Mouse (Mus musculus): ENCODE results near the gene Snrpa1. TPM values are rescaled to one million over a fixed set of nuclear protein-coding genes. Genes with fewer than 3 reads are reported as not detected.
A peak's percentile ranks its signal among the peaks of the same experiment; 100 is the strongest.

The Snrpa1 gene
- 153 and 155 TPM in 2 replicates for polyA plus RNA-seq (2015; fragmentation: Nextera tagmentation; extraction: Ambion mirVana)

DNA sequence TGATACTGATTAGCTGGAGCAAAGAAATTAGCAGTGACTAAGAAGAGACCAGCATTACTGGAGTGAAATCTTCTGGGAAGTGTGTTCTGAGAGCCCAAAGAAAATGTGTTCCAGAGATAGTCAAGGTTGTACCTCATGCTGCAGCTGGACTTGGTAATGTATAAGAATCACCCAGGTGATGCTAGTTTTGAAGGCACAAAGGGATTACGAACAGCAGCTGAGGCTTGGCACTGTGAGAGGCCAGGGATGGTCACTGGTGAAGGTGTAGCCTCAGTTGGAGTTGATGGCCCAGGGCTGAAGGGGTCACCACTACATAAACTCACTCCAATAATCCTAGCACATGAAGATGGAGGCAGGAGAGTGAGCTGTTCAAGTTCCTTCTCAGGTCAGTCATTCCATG lies at the start of gene Snrpa1:
Gene Snrpa1 (plus strand): TSS at position 301 of the 400 bp plus-strand sequence.
- Histone ChIP-seq H3K9ac (ENCODE audit: low read length) (peak within 1 kb of the TSS; percentile 97), H3K4me1 (replicated peaks; ENCODE audit: control insufficient read depth, insufficient read depth, low read length) (peaks cover 9% of the 10 kb centered on the region), H3K27me3 (ENCODE audit: control insufficient read depth, insufficient read depth, low read depth, low read length) (no peaks in the 10 kb centered on the region), H3K4me3 (ENCODE audit: low read length) (peak within 1 kb of the TSS; percentile 99), H3K4me2 (ENCODE audit: low read depth, low read length) (peak within 1 kb of the TSS; percentile 73), H3K27ac (ENCODE audit: low read length) (no peak within 1 kb of the TSS; the same call in 1 of the 2 replicates), H3K36me3 (ENCODE audit: control insufficient read depth, insufficient read depth, low read length) (0 out of 2 replicates have a peak, but pooled peaks cover 2% of the 10 kb centered on the region), H3K9me3 (ENCODE audit: control insufficient read depth, low read length) (no peaks in the 10 kb centered on the region)
- ATAC-seq (ENCODE audit: low read depth), result no peak
- WGBS, result 85% methylated on average over 1 of the region's 1 CpGs

DNA sequence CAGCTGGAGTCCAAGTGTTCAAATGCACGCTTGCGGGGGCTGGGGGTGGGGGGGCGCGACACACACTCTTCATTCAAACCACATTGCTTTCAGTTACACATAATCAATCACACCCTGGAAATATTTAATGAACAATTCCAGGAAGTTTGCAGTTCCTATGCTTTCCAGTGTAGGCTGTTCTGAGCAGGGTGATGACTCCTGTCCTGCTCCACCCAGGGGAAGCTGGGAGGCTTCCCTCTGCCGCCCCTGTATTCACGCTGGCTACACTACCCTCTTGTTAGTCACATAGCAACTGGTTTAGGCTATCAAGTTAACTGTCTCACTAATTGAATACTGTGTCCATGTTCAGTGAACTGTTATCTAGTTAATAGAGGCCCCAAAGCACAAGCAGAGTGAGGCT lies 48.3 kb upstream of the Snrpa1 start:
- Histone ChIP-seq H3K4me1 (replicated peaks; ENCODE audit: control insufficient read depth, insufficient read depth, low read length) (no peaks in the 10 kb centered on the region; the same call in 1 of the 2 replicates), H3K4me3 (ENCODE audit: low read length) (no peak overlapping the region), H3K27me3 (ENCODE audit: control insufficient read depth, insufficient read depth, low read depth, low read length) (no peaks in the 10 kb centered on the region), H3K27ac (ENCODE audit: low read length) (no peak overlapping the region), H3K4me2 (ENCODE audit: low read depth, low read length) (no peak overlapping the region), H3K9ac (ENCODE audit: low read length) (no peak overlapping the region), H3K36me3 (ENCODE audit: control insufficient read depth, insufficient read depth, low read length) (no peaks in the 10 kb centered on the region), H3K9me3 (ENCODE audit: control insufficient read depth, low read length) (no peaks in the 10 kb centered on the region)
- 54% methylated on average over 6 of the region's 6 CpGs for WGBS
- peak; percentile 51 for ATAC-seq (ENCODE audit: low read depth)

DNA sequence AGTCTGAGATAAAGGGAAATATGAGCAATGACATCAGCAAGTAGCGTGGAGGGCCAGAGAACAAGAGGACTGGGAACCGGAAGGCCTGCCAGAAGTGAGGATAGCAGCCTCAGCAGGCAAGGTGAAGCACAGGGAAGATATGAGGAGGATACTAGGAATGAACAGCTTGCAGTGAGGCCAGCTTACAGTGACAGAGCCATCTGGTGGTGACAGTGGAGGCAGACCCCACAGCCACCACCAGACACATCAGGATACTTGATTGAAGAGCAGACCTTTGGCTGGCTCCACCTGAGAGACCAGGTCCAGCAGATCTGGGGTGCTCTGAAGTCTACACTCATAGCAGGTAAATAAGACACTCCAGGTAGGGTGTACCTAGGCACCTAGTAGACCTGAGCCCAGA lies 31.1 kb upstream of the Snrpa1 start:
- no peak for ATAC-seq (ENCODE audit: low read depth)
- H3K9me3 ChIP-seq (ENCODE audit: control insufficient read depth, low read length), result no peaks in the 10 kb centered on the region
- no peak overlapping the region for H3K27ac ChIP-seq (ENCODE audit: low read length)
- H3K36me3 ChIP-seq (ENCODE audit: control insufficient read depth, insufficient read depth, low read length), result no peaks in the 10 kb centered on the region
- H3K27me3 ChIP-seq (ENCODE audit: control insufficient read depth, insufficient read depth, low read depth, low read length), result no peaks in the 10 kb centered on the region
- H3K4me3 ChIP-seq (ENCODE audit: low read length), result no peak overlapping the region
- H3K4me1 ChIP-seq (replicated peaks; ENCODE audit: control insufficient read depth, insufficient read depth, low read length), result no peaks in the 10 kb centered on the region
- no peak overlapping the region for H3K9ac ChIP-seq (ENCODE audit: low read length)
- no peak overlapping the region for H3K4me2 ChIP-seq (ENCODE audit: low read depth, low read length)
- 72% methylated on average over 2 of the region's 2 CpGs for whole genome bisulfite sequencing

GRCm38 (mm10) chr7:66028766-66029512 lies 29.9 kb upstream of the Snrpa1 start:
- ATAC-seq (ENCODE audit: low read depth), result no peak
- 58% methylated on average over 6 of the region's 6 CpGs for WGBS
- Histone ChIP-seq H3K9me3 (ENCODE audit: control insufficient read depth, low read length) (no peaks in the 10 kb centered on the region), H3K4me3 (ENCODE audit: low read length) (no peak overlapping the region), H3K27ac (ENCODE audit: low read length) (no peak overlapping the region), H3K9ac (ENCODE audit: low read length) (no peak overlapping the region), H3K4me1 (replicated peaks; ENCODE audit: control insufficient read depth, insufficient read depth, low read length) (no peaks in the 10 kb centered on the region), H3K4me2 (ENCODE audit: low read depth, low read length) (no peak overlapping the region), H3K27me3 (ENCODE audit: control insufficient read depth, insufficient read depth, low read depth, low read length) (no peaks in the 10 kb centered on the region), H3K36me3 (ENCODE audit: control insufficient read depth, insufficient read depth, low read length) (no peaks in the 10 kb centered on the region)

- Histone ChIP-seq H3K4me2 (ENCODE audit: low read depth, low read length) (no peak overlapping the region), H3K36me3 (ENCODE audit: control insufficient read depth, insufficient read depth, low read length) (no peaks in the 10 kb centered on the region), H3K27ac (ENCODE audit: low read length) (no peak overlapping the region), H3K27me3 (ENCODE audit: control insufficient read depth, insufficient read depth, low read depth, low read length) (no peaks in the 10 kb centered on the region), H3K9ac (ENCODE audit: low read length) (no peak overlapping the region), H3K9me3 (ENCODE audit: control insufficient read depth, low read length) (no peaks in the 10 kb centered on the region), H3K4me3 (ENCODE audit: low read length) (no peak overlapping the region), H3K4me1 (replicated peaks; ENCODE audit: control insufficient read depth, insufficient read depth, low read length) (no peaks in the 10 kb centered on the region)
- no peak for ATAC-seq (ENCODE audit: low read depth)
- WGBS, result 52% methylated on average over 8 of the region's 8 CpGs
Measured at GRCm38 (mm10) chr7:66036809-66037208, 22.0 kb upstream of the Snrpa1 start.

DNA sequence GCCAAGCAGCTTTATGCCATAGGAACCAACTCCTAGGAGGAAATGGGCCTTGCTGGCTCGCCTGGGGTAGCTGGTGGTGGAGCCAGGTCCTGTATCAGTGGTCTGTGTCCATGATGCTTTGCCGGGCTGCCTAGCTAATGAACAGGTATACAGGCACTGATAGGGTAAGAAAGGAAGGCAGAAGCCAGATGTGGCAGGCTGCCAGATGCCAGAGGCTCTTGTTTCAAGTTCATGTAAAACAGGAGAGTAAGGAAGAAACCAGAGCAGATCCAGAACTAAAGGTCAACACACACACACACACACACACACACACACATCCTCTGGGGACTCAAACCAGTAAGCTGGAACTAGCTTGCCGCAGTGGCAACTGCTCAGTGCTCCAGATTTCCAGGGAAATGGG lies 20.5 kb upstream of the Snrpa1 start:
- no peak overlapping the region for H3K4me3 ChIP-seq (ENCODE audit: low read length)
- no peak for ATAC-seq (ENCODE audit: low read depth)
- H3K4me2 ChIP-seq (ENCODE audit: low read depth, low read length), result no peak overlapping the region
- no peaks in the 10 kb centered on the region for H3K9me3 ChIP-seq (ENCODE audit: control insufficient read depth, low read length)
- H3K9ac ChIP-seq (ENCODE audit: low read length), result no peak overlapping the region
- no peaks in the 10 kb centered on the region for H3K27me3 ChIP-seq (ENCODE audit: control insufficient read depth, insufficient read depth, low read depth, low read length)
- H3K27ac ChIP-seq (ENCODE audit: low read length), result no peak overlapping the region
- H3K4me1 ChIP-seq (replicated peaks; ENCODE audit: control insufficient read depth, insufficient read depth, low read length), result no peaks in the 10 kb centered on the region
- no peaks in the 10 kb centered on the region for H3K36me3 ChIP-seq (ENCODE audit: control insufficient read depth, insufficient read depth, low read length)
- WGBS, result 71% methylated on average over 3 of the region's 3 CpGs

DNA sequence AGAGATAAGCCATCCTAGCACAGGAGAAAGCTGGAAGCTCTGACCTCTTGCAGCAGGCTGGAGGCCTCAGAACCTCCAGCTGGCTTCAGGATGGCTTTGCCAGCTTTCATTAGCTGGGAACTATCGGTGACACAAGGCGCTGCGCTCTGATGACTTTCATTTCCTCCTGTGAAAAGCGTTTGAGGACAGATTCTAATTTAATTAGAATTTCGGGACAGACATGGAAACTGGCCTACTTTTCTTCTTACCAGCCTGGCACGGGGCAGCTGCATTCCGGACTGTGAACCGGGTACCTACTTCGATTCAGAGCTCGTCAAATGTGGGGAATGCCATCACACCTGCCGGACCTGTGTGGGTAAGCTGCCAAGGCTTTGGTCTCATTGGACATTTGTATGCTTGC lies 20.1 kb upstream of the Snrpa1 start:
- Histone ChIP-seq H3K27ac (ENCODE audit: low read length) (no peak overlapping the region), H3K4me1 (replicated peaks; ENCODE audit: control insufficient read depth, insufficient read depth, low read length) (no peaks in the 10 kb centered on the region), H3K27me3 (ENCODE audit: control insufficient read depth, insufficient read depth, low read depth, low read length) (no peaks in the 10 kb centered on the region), H3K9ac (ENCODE audit: low read length) (no peak overlapping the region), H3K4me2 (ENCODE audit: low read depth, low read length) (no peak overlapping the region), H3K9me3 (ENCODE audit: control insufficient read depth, low read length) (no peaks in the 10 kb centered on the region), H3K4me3 (ENCODE audit: low read length) (no peak overlapping the region), H3K36me3 (ENCODE audit: control insufficient read depth, insufficient read depth, low read length) (no peaks in the 10 kb centered on the region)
- no peak for ATAC-seq (ENCODE audit: low read depth)
- 75% methylated on average over 11 of the region's 11 CpGs for WGBS

DNA sequence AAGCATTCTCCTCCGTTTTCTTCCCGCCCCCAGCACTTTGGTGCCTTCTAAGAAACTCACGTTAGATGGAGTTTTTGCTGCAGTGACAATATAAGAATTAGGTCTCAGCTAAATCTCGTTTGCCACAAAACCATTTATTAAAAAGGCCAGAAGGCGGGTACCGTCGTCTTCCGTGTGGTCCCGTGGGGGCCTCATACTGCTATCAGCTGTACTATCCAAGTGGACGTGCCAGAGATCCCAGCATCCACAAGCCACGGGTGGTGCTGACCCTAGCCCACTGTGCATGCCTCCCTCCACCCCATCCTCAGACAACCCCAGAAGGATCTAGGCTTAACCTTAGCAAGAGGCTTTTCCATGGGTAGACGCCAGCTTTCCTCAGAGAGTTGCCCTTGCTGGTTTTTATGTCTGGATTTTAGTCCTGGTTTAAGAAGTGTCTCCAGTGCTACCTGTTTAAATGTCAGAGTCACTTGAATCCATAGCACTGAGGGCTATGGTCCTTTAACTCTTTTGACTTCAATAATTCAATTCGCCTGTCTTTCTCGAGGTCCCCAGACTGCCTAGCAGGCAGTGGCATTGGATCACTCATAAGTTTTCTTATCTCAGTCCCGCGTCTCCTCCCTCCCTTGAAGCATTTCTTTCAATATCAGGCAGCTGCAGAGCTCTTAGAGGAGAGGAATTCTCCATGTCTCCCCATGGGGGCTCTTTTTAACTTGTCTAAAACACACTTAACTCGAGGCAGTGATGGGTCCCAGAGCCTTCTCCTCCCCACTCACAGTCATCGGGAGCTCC lies 18.6 kb upstream of the Snrpa1 start:
- WGBS, result 74% methylated on average over 18 of the region's 18 CpGs
- no peak for ATAC-seq (ENCODE audit: low read depth)

More for the DNA sequence above, 18.6 kb upstream of the Snrpa1 start:
- Histone ChIP-seq H3K9ac (ENCODE audit: low read length) (no peak overlapping the region), H3K27me3 (ENCODE audit: control insufficient read depth, insufficient read depth, low read depth, low read length) (no peaks in the 10 kb centered on the region), H3K36me3 (ENCODE audit: control insufficient read depth, insufficient read depth, low read length) (no peaks in the 10 kb centered on the region), H3K4me3 (ENCODE audit: low read length) (no peak overlapping the region), H3K4me2 (ENCODE audit: low read depth, low read length) (no peak overlapping the region), H3K27ac (ENCODE audit: low read length) (no peak overlapping the region), H3K4me1 (replicated peaks; ENCODE audit: control insufficient read depth, insufficient read depth, low read length) (no peaks in the 10 kb centered on the region), H3K9me3 (ENCODE audit: control insufficient read depth, low read length) (no peaks in the 10 kb centered on the region)

All from lung, embryonic 16.5 days (tissue).